Mouse (Mus musculus) gonadal fat pad, adult 2 months (tissue): ENCODE measurements around the gene Sirt3. TPM values are rescaled to one million over a fixed set of nuclear protein-coding genes. Genes with fewer than 3 reads are reported as not detected.
A peak's percentile ranks its signal among the peaks of the same experiment; 100 is the strongest.

Experiments used
- DNase-seq: peaks from one replicate; pipeline ENCODE4 v3.0.0-alpha.2; 2012; ENCODE audit warnings: low read depth
- polyA plus RNA-seq: library from polyadenylated mRNA; depleted of rRNA; stranded (reverse); fragments of >200 nt; gene quantifications from 2 replicates; pipeline ENCODE4 v1.2.3, GENCODE M21; 2012; rRNA removed

Sirt3 gene
- 27.4 and 29.3 TPM in 2 replicates for polyA plus RNA-seq

DNA sequence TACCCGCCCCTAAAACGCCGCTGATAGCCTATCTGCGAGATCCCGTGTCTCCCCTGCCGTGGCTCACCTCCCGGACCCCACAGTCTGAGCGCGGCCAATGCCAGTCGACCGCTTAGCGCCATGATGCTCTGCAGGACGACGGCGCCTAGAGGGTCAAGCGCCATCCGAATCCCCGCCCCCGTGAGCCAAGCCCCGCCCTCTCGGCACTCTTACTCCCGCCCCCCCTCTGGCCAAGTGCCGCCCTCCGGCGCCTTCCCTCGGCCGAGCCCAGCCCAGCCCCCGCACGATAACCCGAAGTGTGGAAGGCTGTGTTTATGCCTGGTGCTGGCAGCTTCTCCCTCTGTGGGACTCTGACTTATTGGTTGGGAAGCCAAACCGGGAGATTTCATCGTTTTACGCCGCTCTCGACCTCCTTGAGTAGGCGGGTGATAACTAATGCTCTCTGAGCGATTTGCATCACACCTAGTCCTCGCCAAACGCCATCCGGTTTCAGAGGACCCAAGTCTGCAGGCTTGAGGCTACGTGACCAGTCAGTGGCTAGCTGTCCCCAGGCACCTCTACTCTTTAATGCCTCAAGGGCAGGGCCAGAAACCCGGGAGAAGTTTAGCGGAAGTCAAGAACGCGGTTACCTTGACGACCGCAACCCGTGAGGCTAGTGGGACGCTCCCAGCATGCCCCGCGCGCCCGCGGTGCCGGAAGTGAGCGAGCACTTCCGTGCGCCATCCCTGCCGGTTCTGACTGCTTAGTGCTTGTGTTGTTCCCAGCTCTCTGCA lies at the start of gene Sirt3, which contains the start of gene Psmd13:
Gene Sirt3 (minus strand): TSS at position 614 of the 773 bp plus-strand sequence.
Gene Psmd13 (plus strand): TSS at position 273 of the 773 bp plus-strand sequence.
- peak; percentile 51 for DNase-seq

DNA sequence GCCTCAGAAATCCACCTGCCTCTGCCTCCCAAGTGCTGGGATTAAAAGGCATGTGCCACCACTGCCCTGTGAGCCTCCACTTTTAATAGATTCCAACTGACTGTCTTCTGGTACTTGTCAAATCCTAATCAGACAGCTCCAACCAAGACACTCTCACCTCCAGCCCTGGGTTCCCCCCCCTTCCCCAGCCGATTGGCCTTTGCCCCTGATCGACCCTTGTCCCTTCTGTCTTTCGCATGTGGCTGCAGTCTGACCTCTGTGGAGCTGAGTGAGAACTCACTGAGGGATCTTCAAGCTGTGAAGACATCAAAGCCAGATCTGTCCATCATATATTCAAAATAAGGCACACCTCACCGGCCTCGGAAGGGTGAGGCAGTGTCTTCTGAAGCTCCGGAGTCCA lies 45.1 kb upstream of the Sirt3 start:
- DNase-seq: no peak

DNA sequence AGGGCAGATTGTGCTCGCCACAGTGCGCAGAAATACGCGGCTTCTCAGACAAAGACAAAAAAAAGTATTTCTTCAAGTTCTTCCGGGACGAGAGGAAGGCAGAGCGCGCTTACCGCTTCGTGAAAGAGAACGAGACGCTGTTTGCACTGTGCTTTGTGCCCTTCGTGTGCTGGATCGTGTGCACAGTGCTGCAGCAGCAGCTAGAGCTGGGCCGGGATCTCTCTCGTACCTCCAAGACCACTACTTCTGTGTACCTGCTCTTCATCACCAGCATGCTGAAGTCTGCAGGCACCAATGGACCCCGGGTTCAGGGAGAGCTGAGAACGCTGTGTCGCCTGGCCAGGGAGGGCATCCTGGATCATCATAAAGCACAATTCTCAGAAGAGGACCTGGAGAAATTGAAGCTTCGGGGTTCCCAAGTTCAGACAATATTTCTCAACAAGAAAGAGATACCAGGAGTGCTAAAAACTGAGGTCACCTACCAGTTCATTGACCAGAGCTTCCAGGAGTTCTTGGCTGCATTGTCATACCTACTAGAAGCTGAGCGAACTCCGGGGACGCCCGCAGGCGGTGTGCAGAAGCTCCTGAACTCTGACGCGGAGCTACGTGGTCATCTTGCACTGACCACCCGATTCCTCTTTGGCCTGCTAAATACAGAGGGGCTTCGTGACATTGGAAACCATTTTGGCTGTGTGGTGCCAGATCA lies 41.1 kb upstream of the Sirt3 start:
- DNase-seq: no peak

DNA sequence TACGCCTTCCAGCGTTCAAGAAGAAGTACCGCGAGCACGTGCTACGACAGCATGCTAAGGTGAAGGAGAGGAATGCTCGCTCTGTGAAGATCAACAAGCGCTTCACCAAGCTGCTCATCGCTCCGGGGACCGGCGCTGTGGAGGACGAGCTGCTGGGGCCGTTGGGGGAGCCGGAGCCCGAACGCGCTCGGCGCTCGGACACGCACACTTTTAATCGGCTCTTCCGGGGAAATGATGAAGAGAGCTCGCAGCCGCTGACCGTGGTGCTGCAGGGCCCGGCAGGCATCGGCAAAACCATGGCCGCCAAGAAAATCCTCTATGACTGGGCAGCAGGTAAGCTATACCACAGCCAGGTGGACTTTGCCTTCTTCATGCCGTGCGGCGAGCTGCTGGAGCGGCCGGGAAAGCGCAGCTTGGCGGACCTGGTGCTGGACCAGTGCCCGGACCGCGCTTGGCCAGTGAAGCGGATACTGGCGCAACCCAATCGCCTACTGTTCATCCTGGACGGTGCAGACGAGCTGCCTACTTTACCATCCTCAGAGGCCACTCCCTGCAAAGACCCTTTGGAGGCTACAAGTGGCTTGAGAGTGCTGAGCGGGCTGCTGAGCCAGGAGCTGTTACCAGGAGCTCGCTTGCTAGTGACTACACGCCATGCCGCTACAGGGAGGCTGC lies 40.4 kb upstream of the Sirt3 start:
- DNase-seq: no peak

DNA sequence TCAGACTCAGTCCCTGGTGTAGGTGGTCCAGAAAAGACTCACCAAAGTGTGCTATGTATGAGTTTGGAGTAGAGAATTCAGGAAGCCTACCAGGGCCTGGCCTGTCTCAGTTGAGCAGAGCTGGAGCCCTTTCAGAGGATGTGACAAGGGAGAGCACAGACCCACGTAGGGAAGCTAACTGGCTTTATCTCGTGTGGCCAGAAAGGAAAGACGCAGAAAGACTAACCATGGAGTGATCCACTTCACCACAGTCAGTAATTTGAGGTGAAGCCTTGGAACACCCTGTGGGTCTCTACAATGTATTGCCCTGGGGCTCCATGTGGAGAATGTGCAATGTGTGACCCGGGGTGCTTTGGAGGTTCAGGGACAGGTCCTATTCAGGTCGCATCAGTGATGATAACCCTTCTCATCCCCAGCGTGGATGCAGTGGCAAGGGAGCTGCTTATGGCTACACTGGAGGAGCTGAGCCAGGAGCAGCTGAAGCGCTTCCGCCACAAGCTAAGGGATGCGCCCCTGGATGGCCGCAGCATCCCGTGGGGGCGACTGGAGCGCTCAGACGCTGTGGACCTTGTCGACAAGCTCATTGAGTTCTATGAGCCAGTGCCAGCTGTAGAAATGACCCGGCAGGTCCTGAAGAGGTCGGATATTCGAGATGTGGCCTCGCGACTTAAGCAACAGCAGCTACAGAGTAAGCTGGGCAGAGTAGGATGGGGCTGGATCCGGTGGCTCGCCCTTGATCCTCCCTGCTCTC lies 39.3 kb upstream of the Sirt3 start:
- DNase-seq: no peak

DNA sequence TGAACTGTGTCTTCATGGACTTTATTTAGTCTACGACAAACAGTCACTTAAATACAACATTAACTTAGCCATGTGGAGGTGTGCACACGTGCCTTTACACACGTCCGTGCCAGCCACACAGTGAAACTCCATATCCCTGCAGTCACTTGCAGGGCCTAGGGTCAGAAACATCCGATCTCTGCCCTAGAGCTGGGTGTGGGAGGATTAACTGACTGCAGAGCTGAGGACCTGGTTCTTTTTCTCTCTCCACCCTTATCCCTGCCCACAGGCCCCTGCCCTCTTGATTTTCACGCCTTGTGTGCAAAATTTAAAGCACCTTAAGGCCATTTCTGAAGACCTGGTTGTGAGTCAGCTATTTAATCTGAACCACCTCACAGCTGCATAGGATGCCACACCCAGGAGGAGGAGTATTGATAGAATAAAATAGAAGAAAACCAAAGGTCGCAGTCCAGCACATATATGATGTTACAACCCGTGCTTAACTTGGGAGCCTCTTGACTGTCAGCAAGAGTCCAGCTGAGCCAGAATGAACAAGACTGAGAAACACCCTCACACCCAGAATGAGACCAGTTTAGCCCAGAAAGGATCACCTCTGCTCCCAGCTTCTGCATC lies 38.4 kb upstream of the Sirt3 start, which contains the start of gene Nlrp6:
Gene Nlrp6 (plus strand): TSS at position 485 of the 612 bp plus-strand sequence.
- no peak for DNase-seq

DNA sequence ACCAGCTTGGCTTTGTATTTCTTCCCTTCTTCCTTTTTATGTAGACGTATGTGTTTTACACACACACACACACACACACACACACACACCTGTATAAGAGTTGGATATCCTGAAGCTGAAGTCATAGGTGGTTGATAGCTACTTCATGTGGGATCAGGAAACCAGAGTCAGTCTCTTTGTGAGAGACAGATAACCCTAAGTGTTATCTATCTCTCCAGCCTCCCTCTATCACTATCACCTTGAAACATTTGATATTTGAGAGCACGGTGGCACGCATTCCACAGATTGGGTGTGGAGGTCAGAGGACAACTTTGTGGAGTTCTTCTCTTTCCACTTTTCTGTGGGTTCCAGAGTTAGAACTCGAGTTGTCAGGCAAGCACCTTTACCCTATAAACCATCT lies 37.8 kb upstream of the Sirt3 start:
- DNase-seq: no peak

DNA sequence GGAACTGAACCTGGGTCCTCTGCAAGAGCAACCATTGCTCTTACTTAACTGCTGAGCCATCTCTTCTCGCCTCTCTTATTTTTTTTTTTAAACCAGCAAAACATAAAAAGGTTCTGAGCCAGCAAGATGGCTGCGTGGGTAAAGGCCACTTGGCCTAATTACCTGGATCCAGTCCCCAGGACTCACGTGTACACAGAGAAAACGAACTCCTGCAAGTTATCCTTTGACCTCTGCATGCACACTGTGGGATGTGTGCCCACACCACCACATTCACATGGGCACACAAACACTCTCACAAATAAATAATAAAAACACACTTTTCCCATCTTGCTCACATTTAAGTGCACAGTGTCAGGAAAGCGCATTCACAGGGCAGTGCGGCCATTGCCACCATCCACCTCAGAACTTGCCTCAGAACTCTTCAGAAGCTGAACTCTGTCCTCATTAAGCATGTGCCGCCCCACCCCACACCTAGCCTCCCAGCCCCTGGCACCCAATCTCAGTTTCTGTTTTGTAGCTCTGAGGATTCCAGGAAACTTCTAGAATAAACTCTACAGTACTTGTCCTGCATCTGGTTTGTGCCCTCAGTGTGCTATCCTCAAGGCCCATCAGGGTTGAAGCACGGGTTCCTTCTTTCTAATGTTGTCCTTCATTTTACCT lies 32.1 kb upstream of the Sirt3 start:
- no peak for DNase-seq

DNA sequence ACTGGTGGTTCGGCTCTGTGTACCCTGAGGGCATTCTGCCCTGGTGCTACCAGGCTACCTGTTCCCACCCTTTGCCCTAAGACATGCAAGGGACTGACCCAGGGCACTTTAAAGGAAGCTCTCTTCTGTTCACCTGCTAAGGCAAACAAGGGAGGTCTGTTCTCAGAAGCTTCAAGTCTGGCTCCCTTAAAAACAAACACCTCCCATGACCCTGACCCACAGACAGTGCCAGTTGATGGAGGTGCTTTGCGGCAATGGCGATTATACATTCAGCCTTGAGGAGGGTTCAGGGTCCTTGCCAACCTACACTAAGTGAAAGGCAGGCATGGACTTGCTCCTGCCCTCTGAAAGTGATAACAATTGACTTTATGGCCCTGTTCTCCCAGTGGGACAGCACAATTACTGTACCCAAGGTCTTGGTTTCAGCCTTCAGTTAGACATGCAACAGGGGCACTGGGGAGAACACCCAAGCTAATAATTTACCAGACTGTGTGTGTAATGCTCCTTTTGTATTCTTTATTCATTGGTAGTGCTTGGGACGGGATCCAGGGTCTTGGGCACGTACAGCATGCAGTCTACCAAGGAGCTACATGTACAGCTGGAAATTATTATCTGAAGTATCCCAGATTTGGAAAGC lies 30.9 kb upstream of the Sirt3 start:
- no peak for DNase-seq

DNA sequence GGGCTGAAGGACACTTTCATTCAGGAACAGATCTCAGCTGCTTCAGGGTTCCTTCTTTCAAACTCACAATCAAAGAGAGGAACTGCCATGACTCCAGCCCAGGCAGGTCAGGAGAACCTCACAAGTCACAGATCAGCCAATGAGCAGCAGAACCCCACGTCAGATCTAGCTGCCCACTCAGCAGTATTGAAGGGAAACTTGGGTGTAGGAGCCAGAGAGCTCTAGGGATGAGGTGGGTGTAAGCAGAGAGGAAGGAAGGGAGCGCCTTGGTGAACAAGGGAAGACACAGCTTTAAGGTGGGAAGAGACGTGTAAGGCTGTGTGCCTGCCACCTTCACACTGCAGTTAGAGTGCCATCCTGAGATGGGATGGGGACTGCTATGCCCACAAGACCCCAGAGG lies 30.2 kb upstream of the Sirt3 start:
- DNase-seq: no peak

DNA sequence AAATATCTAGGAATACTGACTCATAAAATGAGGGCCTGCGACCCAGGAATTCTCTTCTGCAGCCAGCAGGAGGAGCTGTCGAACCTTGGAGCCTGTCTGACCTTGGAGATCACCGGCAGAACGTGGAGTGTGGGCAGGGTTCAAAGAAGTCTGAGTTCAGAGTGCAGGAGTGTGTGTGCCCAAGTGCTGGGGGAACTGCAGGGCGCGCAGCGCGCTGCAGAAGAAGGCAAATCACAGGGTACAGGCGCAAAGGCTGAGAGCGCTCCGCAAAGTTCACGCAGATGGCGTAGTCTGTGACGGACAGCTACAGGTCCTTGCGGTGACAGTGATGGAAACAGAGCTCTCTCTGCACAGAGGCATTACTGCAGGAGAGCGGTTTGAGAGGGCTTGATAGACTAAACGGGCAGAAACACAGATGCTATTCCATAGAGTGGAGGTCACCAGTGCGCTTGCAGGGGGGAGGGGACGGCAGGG lies 26.6 kb upstream of the Sirt3 start:
- DNase-seq: no peak

DNA sequence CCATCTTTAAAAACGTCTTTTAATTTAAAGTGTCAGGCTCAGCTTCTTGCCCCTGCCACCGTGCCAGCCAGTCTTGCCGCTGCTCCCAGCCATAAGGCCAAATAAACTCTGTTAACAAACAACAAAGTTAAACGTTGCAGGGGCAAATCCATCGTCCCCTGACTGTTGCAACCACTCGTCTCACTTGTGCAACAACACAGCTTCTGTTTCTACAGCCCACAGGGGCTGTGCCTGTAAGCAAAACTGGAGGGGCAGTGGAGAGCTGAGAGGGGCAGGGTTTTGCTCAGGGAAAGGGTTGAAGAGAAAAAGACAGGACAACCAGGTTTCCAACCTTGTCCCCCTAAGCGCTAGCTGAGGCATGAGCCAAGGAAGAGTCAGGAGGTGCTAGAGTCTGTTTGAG lies 26.1 kb upstream of the Sirt3 start:
- DNase-seq: no peak

DNA sequence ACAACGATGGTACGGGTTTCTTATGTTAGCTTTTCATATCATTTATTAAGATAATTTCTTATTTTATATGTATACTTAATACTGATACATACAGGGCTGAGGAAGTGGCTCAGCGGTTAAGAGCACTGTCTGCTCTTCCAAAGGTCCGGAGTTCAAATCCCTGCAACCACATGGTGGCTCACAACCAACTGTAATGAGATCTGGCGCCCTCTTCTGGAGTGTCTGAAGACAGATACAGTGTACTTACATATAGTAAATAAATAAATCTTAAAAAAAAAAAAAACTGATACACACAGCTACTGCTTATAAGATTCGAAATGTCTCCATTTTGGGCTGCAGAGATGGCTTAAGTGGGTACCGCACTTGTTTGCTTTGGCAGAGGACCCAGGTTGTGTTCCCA lies 25.6 kb upstream of the Sirt3 start:
- DNase-seq: no peak

DNA sequence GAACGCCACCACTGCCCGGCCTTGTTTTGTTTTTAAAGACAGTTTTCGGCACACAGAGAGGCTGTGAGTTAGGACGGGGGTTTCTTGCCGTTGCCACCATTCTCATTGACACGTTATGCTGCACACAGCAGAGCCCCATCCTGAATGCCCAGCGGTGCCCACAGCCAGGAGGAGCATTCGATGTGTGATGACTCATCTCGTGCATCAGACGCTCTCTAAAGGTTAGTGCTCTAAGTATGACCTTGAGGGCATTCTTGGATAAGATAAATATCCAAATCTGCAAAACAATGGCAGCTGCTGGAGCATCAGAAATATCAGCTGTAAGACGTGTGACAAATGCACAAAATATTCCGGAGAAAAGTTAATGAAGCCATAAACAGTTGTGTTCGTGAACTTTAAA lies 25.0 kb upstream of the Sirt3 start:
- no peak for DNase-seq

DNA sequence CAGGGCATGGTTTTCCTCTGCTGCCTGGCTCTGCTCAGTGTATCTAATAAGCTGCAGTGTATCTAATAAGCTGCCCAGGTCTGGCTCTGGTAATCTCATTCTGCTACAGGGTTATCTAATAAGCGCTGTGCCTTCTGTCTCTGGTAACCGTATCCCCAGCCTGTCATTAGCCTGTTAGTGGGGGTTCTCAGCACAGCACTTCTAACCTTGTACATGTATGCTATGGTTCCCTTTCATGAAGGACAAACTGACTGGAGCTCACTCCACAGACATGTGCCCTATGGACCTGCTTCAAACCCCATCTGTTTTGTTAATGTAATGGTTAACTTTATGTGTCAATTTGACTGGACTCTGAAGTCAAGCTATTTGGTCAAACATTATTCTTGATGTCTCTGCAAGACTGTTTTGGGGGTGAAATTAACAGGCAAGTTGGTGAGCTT lies 23.6 kb upstream of the Sirt3 start:
- DNase-seq: no peak

DNA sequence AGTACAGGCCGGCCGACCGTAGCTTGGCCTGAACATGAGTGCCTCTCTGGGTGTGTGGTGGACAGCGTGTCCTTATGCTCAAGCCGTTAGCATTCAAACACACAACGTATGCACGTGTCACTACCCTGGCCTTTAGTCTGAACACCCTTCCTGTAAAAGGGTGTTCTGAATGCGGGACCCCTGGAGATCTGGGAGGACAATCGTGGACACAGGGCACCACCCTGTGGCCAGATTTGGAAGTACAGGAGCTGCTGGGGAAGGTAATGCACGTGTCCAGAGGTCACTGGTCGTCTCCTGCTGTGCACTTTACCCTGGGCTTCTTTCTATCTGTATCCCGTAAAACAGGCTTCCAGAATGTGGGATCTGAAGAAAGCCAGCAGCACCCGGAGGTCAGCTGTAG lies 21.1 kb upstream of the Sirt3 start:
- DNase-seq: no peak

DNA sequence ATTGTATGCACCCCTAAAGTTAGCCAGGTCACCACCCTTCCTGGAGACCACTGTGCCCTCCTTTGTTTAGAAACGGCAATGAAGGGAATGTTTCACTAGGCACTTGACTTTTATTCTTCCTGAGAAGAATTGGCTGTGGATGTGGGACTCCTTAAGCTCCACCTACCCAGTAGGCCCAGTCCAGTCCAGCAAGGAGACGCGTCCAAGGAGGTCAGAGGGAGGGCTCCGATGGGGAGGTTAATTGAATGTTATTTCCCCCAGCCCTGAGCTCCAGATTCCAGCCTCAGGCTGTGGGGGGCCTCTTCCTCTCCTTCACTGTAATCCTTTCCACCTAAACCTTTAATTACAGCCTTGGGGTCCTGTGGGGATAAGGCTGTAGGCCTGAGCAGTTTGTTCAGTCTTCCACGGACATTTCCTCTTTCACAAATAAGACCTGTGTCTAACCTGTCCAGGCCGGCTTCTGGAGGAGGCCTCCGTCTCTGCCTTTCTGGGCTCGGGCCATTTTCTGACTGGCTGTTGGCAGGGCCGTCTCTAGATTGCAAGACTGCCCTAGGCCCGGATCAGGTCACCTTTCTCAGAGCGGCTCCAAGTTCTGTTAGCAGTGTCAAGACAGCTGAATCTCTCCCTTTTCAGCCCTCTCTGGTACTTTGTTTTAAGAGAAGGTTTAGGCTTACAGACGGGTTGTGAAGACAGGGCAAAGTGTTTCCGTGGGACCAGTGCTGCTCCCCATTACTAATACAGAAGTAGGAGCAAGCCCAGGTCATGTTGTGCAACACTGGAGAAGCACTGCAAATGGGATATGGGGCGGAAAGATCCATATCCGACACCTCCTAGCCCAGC lies 20.1 kb upstream of the Sirt3 start:
- no peak for DNase-seq

DNA sequence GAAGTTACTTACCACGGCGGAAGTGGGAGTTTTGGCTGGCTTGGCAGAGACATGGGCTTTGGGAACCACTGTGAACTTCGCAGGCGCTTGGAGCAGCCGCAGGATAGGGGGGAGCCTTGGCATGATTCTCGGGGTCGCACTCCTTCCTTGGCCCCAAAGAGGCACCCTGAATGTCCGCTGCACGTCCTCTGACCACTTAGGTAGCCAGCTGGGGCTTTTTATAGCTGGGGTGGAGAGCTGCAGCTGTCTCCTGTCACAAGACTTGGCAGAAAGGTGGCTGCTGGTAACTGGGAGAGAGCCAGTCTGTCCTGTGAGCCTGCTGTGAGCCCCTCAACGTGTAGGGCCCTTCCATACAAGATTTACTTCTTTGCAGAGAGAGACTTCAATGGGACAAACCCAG lies 18.1 kb upstream of the Sirt3 start, which contains the start of gene Cox8b:
Gene Cox8b (minus strand): TSS at position 227 of the 400 bp plus-strand sequence.
- DNase-seq: no peak

DNA sequence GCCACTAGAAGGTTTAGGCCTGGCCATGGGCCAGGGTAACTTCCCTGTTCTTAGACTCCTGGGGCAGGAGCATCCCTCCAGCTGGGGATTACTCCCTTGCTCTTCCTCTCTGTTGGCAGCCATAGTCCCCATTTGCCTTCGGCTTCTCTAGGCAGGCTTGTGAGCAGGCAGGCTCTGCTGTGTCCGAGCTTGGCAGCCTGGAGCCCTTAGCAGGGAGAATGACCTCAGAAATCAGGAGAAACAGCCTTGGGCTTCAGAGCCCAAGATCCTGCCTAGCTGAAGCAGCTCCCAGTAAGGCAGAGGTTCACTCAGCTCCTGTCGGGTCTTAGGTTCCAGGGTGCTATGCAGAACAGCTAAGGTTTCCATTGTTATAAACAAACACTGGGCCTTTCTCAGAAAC lies 17.0 kb upstream of the Sirt3 start:
- no peak for DNase-seq
